Mouse (Mus musculus) liver, embryonic 12.5 days (tissue): ENCODE measurements around the gene Atp2b4. TPM values are rescaled to one million over a fixed set of nuclear protein-coding genes. Genes with fewer than 3 reads are reported as not detected.
A peak's percentile ranks its signal among the peaks of the same experiment; 100 is the strongest.

Experiments
- ATAC-seq: fragments of 200-750 bp; cut with Nextera tagmentation; 2 replicates; pipeline ENCODE4 v1.8.0; 2017; ENCODE audit warnings: moderate number of reproducible peaks, mild to moderate bottlenecking, moderate library complexity
- H3K27ac ChIP-seq: fragments of 300-500 bp; sonication (generic); 2 replicates; pipeline ENCODE4 v1.5.1; 2016; ENCODE audit warnings: mild to moderate bottlenecking
- H3K27me3 ChIP-seq: fragments of 300-500 bp; sonication (generic); replicated peaks from 2 replicates; pipeline ENCODE4 v1.6.1; 2016; ENCODE audit warnings: mild to moderate bottlenecking, moderate library complexity
- H3K36me3 ChIP-seq: fragments of 300-500 bp; sonication (generic); 2 replicates; pipeline ENCODE4 v1.6.1; 2016; ENCODE audit warnings: mild to moderate bottlenecking, moderate library complexity
- H3K4me1 ChIP-seq: fragments of 300-500 bp; sonication (generic); 2 replicates; pipeline ENCODE4 v1.6.1; 2016
- H3K4me2 ChIP-seq: fragments of 300-500 bp; sonication (generic); 2 replicates; pipeline ENCODE4 v1.6.1; 2016; ENCODE audit warnings: mild to moderate bottlenecking, moderate library complexity
- H3K4me3 ChIP-seq: fragments of 300-500 bp; sonication (generic); 2 replicates; pipeline ENCODE4 v1.5.1; 2016; ENCODE audit warnings: mild to moderate bottlenecking, moderate library complexity
- H3K9ac ChIP-seq: fragments of 300-500 bp; sonication (generic); 2 replicates; pipeline ENCODE4 v1.6.1; 2016; ENCODE audit warnings: mild to moderate bottlenecking, moderate library complexity
- H3K9me3 ChIP-seq: fragments of 300-500 bp; sonication (generic); replicated peaks from 2 replicates; pipeline ENCODE4 v1.6.1; 2016; ENCODE audit warnings: mild to moderate bottlenecking, moderate library complexity
- WGBS: fragments of 180-500 bp; shearing (Covaris S2); methylation state at CpG from one replicate; pipeline ENCODE4 v1.1.7; 2016; ENCODE audit not compliant: insufficient replicate concordance; 5-methylcytosine and 5-hydroxymethylcytosine counted together
- polyA plus RNA-seq: library from polyadenylated mRNA; unstranded; fragments of >200 nt; fragmentation: Nextera tagmentation; extraction: Ambion mirVana; gene quantifications from 2 replicates; pipeline ENCODE4 v1.2.1, GENCODE M21; 2016

The Atp2b4 gene
- polyA plus RNA-seq, 1 experiment from 2014 or later, result 34.1 TPM

- no peaks in the 10 kb centered on the region for H3K27me3 ChIP-seq
- H3K4me3 ChIP-seq, result no peak overlapping the region
- 39% methylated on average over 5 of the region's 5 CpGs for WGBS
- 0 out of 2 replicates have a peak overlapping the region, but pooled peaks have one; percentile 8 for H3K9ac ChIP-seq
- no peaks in the 10 kb centered on the region for H3K9me3 ChIP-seq
- 0 out of 2 replicates have a peak overlapping the region, but pooled peaks have one; percentile 26 for H3K27ac ChIP-seq
- no peak for ATAC-seq
- H3K4me2 ChIP-seq, result no peak overlapping the region
- H3K36me3 ChIP-seq, result no peaks in the 10 kb centered on the region
- peaks cover 78% of the 10 kb centered on the region for H3K4me1 ChIP-seq
These were observed 20.3 kb upstream of the Atp2b4 start for GRCm38 (mm10) chr1:133821144-133821543.

- H3K4me2 ChIP-seq, result no peak overlapping the region
- no peak for ATAC-seq
- peaks cover 78% of the 10 kb centered on the region for H3K4me1 ChIP-seq
- H3K9me3 ChIP-seq, result no peaks in the 10 kb centered on the region
- 0 out of 2 replicates have a peak overlapping the region, but pooled peaks have one; percentile 8 for H3K9ac ChIP-seq
- H3K36me3 ChIP-seq, result no peaks in the 10 kb centered on the region
- H3K27ac ChIP-seq, result no peak overlapping the region
- no peak overlapping the region for H3K4me3 ChIP-seq
- no peaks in the 10 kb centered on the region for H3K27me3 ChIP-seq
- 54% methylated on average over 1 of the region's 2 CpGs for WGBS
These were observed 19.3 kb upstream of the Atp2b4 start for GRCm38 (mm10) chr1:133820100-133820499.

GRCm38 (mm10) chr1:133818531-133818930 lies 17.7 kb upstream of the Atp2b4 start:
- H3K9me3 ChIP-seq, result no peaks in the 10 kb centered on the region
- WGBS, result 76% methylated on average over 2 of the region's 2 CpGs
- no peak overlapping the region for H3K4me3 ChIP-seq
- no peak overlapping the region for H3K4me2 ChIP-seq
- no peak for ATAC-seq
- no peaks in the 10 kb centered on the region for H3K36me3 ChIP-seq
- H3K27ac ChIP-seq, result no peak overlapping the region; the same call in 1 of the 2 replicates
- H3K4me1 ChIP-seq, result peaks cover 75% of the 10 kb centered on the region
- no peak overlapping the region for H3K9ac ChIP-seq
- H3K27me3 ChIP-seq, result no peaks in the 10 kb centered on the region

- Histone ChIP-seq H3K9ac (peak overlapping the region; percentile 43), H3K27ac (peak overlapping the region; percentile 82)
- WGBS, result 16% methylated on average over 12 of the region's 12 CpGs
These were observed 15.1 kb upstream of the Atp2b4 start for GRCm38 (mm10) chr1:133815747-133816491.

GRCm38 (mm10) chr1:133809376-133809775 lies 8.5 kb upstream of the Atp2b4 start:
- WGBS, result 67% methylated on average over 5 of the region's 5 CpGs
- Histone ChIP-seq H3K4me3 (no peak overlapping the region), H3K4me1 (peaks cover 41% of the 10 kb centered on the region), H3K9me3 (no peaks in the 10 kb centered on the region), H3K27ac (no peak overlapping the region), H3K9ac (no peak overlapping the region), H3K4me2 (no peak overlapping the region), H3K27me3 (no peaks in the 10 kb centered on the region), H3K36me3 (no peaks in the 10 kb centered on the region)
- no peak for ATAC-seq

More at GRCm38 (mm10) chr1:133815747-133816491, 15.1 kb upstream of the Atp2b4 start:
- peak; percentile 88 for ATAC-seq
- no peaks in the 10 kb centered on the region for H3K36me3 ChIP-seq
- no peaks in the 10 kb centered on the region for H3K9me3 ChIP-seq
- peak overlapping the region; percentile 51 for H3K4me2 ChIP-seq
- no peak overlapping the region for H3K4me3 ChIP-seq
- peaks cover 50% of the 10 kb centered on the region for H3K4me1 ChIP-seq
- no peaks in the 10 kb centered on the region for H3K27me3 ChIP-seq

GRCm38 (mm10) chr1:133808020-133808419 lies 7.2 kb upstream of the Atp2b4 start:
- peak; percentile 78 for ATAC-seq
- H3K27me3 ChIP-seq, result 0 out of 2 replicates have a peak, but pooled peaks cover 5% of the 10 kb centered on the region
- H3K4me1 ChIP-seq, result peaks cover 46% of the 10 kb centered on the region
- peak overlapping the region; percentile 2; the same call in 1 of the 2 replicates for H3K9ac ChIP-seq
- H3K4me2 ChIP-seq, result peak overlapping the region; percentile 19
- WGBS, result 51% methylated on average over 8 of the region's 8 CpGs
- H3K4me3 ChIP-seq, result no peak overlapping the region
- H3K9me3 ChIP-seq, result no peaks in the 10 kb centered on the region
- H3K27ac ChIP-seq, result peak overlapping the region; percentile 2; the same call in 1 of the 2 replicates
- H3K36me3 ChIP-seq, result no peaks in the 10 kb centered on the region

- H3K36me3 ChIP-seq, result peaks cover 4% of the 10 kb centered on the region
- H3K27ac ChIP-seq, result 0 out of 2 replicates have a peak overlapping the region, but pooled peaks have one; percentile 96
- no peak overlapping the region for H3K9ac ChIP-seq
- no peaks in the 10 kb centered on the region for H3K9me3 ChIP-seq
- peak overlapping the region; percentile 82 for H3K4me2 ChIP-seq
- no peak for ATAC-seq
- 0 out of 2 replicates have a peak, but pooled peaks cover 5% of the 10 kb centered on the region for H3K27me3 ChIP-seq
- WGBS, result 62% methylated on average over 5 of the region's 5 CpGs
- H3K4me1 ChIP-seq, result peaks cover 77% of the 10 kb centered on the region
- H3K4me3 ChIP-seq, result no peak overlapping the region
These were observed 902 bp upstream of the Atp2b4 start for GRCm38 (mm10) chr1:133801743-133802142.

GRCm38 (mm10) chr1:133800512-133800911 lies 329 bp downstream of the Atp2b4 start:
- Histone ChIP-seq H3K4me2 (peak overlapping the region; percentile 82), H3K9ac (peak overlapping the region; percentile 90), H3K27me3 (0 out of 2 replicates have a peak, but pooled peaks cover 5% of the 10 kb centered on the region), H3K4me3 (peak overlapping the region; percentile 79), H3K36me3 (peaks cover 16% of the 10 kb centered on the region), H3K27ac (peak overlapping the region; percentile 96), H3K4me1 (peaks cover 82% of the 10 kb centered on the region), H3K9me3 (no peaks in the 10 kb centered on the region)
- 0 out of 2 replicates have a peak, but pooled peaks have one; percentile 11 for ATAC-seq
- WGBS, result under 1% methylated on average over 16 of the region's 16 CpGs

- Histone ChIP-seq H3K9ac (peak overlapping the region; percentile 90), H3K27me3 (0 out of 2 replicates have a peak, but pooled peaks cover 5% of the 10 kb centered on the region), H3K36me3 (peaks cover 23% of the 10 kb centered on the region), H3K4me1 (peaks cover 82% of the 10 kb centered on the region), H3K4me2 (peak overlapping the region; percentile 82), H3K4me3 (peak overlapping the region; percentile 79), H3K9me3 (no peaks in the 10 kb centered on the region), H3K27ac (peak overlapping the region; percentile 96)
- 3% methylated on average over 21 of the region's 21 CpGs for WGBS
- ATAC-seq, result no peak
These were observed 975 bp downstream of the Atp2b4 start for GRCm38 (mm10) chr1:133799686-133800445.

- Histone ChIP-seq H3K4me1 (peaks cover 88% of the 10 kb centered on the region), H3K9me3 (no peaks in the 10 kb centered on the region)
- 42% methylated on average over 1 of the region's 1 CpGs for WGBS
These were observed 1.9 kb downstream of the Atp2b4 start for GRCm38 (mm10) chr1:133798821-133799415.

GRCm38 (mm10) chr1:133797979-133798820 lies 2.6 kb downstream of the Atp2b4 start:
- Histone ChIP-seq H3K27ac (peak overlapping the region; percentile 96), H3K27me3 (no peaks in the 10 kb centered on the region), H3K4me2 (peak overlapping the region; percentile 82), H3K9ac (peak overlapping the region; percentile 90), H3K4me3 (peak overlapping the region; percentile 79), H3K36me3 (peaks cover 38% of the 10 kb centered on the region), H3K4me1 (peaks cover 88% of the 10 kb centered on the region), H3K9me3 (no peaks in the 10 kb centered on the region)
- WGBS, result 12% methylated on average over 9 of the region's 9 CpGs
- ATAC-seq, result peak; percentile 85

More at GRCm38 (mm10) chr1:133798821-133799415, 1.9 kb downstream of the Atp2b4 start:
- H3K27ac ChIP-seq, result peak overlapping the region; percentile 96
- H3K9ac ChIP-seq, result peak overlapping the region; percentile 90
- peak overlapping the region; percentile 82 for H3K4me2 ChIP-seq
- H3K4me3 ChIP-seq, result peak overlapping the region; percentile 79
- no peak for ATAC-seq
- peaks cover 31% of the 10 kb centered on the region for H3K36me3 ChIP-seq
- 0 out of 2 replicates have a peak, but pooled peaks cover 3% of the 10 kb centered on the region for H3K27me3 ChIP-seq
